Mouse (Mus musculus) C2C12 (cell line): Measurements from ENCODE around the gene Slc25a53. TPM values are rescaled to one million over a fixed set of nuclear protein-coding genes. Genes with fewer than 3 reads are reported as not detected.

Source experiments
- H3K27me3 ChIP-seq: one replicate; pipeline ENCODE4 v1.6.1; 2011; ENCODE audit not compliant: control insufficient read depth, insufficient read depth, insufficient read length
- H3K36me3 ChIP-seq: one replicate; pipeline ENCODE4 v1.6.1; 2011; ENCODE audit not compliant: control insufficient read depth, insufficient read depth
- H3K4me3 ChIP-seq: one replicate; pipeline ENCODE4 v1.5.1; 2011; ENCODE audit warnings: mild to moderate bottlenecking, control low read depth; ENCODE audit not compliant: poor library complexity, insufficient read depth, severe bottlenecking
- H3K79me2 ChIP-seq: one replicate; pipeline ENCODE4 v1.6.1; 2011; ENCODE audit not compliant: control insufficient read depth, insufficient read depth
- H3K79me3 ChIP-seq: one replicate; pipeline ENCODE4 v1.6.1; 2011; ENCODE audit warnings: low read depth, control low read depth
- H3ac ChIP-seq: one replicate; pipeline ENCODE3; 2011; ENCODE audit warnings: low read depth; ENCODE audit not compliant: control insufficient read depth, insufficient read length
- CEBPB ChIP-seq: IDR thresholded peaks from one replicate; pipeline ENCODE4 v1.6.1; 2011; ENCODE audit warnings: low read depth, mild to moderate bottlenecking, control low read depth, moderate library complexity
- CTCF ChIP-seq: IDR thresholded peaks from one replicate; pipeline ENCODE4 v1.5.1; 2011; ENCODE audit not compliant: control insufficient read depth, insufficient read depth, insufficient read length
- FOSL1 ChIP-seq: IDR thresholded peaks from one replicate; pipeline ENCODE4 v1.8.0; 2011; ENCODE audit warnings: mild to moderate bottlenecking, low read length; ENCODE audit not compliant: poor library complexity, insufficient read depth, severe bottlenecking
- MAX ChIP-seq: IDR thresholded peaks from one replicate; pipeline ENCODE4 v1.6.1; 2011; ENCODE audit warnings: mild to moderate bottlenecking, control low read depth
- MYOD1 ChIP-seq: IDR thresholded peaks from one replicate; pipeline ENCODE4 v1.6.1; 2011; ENCODE audit warnings: low read depth; ENCODE audit not compliant: control insufficient read depth, insufficient read length
- MYOG ChIP-seq: IDR thresholded peaks from one replicate; pipeline ENCODE4 v1.6.1; 2011; ENCODE audit not compliant: control insufficient read depth, insufficient read length; ENCODE audit errors: extremely low read depth
- USF1 ChIP-seq: IDR thresholded peaks from one replicate; pipeline ENCODE4 v1.6.1; 2011; ENCODE audit warnings: low read depth, mild to moderate bottlenecking, control low read depth, moderate library complexity
- polyA plus RNA-seq: library from polyadenylated mRNA; unstranded; fragments of >200 nt; fragmentation: generic; extraction: Trizol; gene quantifications from one replicate; pipeline ENCODE4 v1.2.1, GENCODE M21; 2012; ENCODE audit warnings: missing spikeins

Slc25a53 gene
- polyA plus RNA-seq, 1 experiment = 1.6 TPM

DNA sequence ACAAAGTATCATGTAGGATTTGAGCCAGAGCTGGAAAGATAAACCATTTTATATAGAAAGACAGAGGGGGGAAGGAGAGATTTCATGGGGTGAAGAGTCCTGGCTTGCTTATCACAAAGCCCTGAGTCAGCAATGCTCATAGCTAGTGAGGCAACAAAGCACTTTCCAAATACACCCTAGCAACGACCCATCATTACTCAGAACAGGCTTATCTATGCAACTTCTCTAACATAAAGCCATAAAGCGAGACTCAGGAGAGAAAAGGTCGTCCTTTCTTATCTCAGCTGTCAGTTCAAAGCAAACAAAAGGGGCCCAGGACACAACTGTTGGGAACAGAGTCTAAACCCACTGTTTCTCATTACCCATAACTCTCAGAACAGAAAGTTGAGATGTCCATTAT lies 100.1 kb downstream of the Slc25a53 start:
- Histone ChIP-seq H3K4me3 (no peak overlapping the region), H3K79me2 (no peaks in the 10 kb centered on the region), H3K27me3 (no peaks in the 10 kb centered on the region), H3K79me3 (no peaks in the 10 kb centered on the region), H3ac (no peak overlapping the region), H3K36me3 (no peaks in the 10 kb centered on the region)
- no peak for TF ChIP-seq USF1
- TF ChIP-seq CTCF = no peak
- TF ChIP-seq CEBPB = no peak
- no peak for TF ChIP-seq FOSL1
- no peak for TF ChIP-seq MYOD1
- TF ChIP-seq MYOG = no peak
- TF ChIP-seq MAX = no peak

Other genes with a start within 250 kb of the Slc25a53 start
- 0.04 TPM for gene Plp1, start 215.6 kb downstream of the Slc25a53 start, polyA plus RNA-seq
- gene Rab9b, start 169.5 kb downstream of the Slc25a53 start, polyA plus RNA-seq = not detected
- not detected for gene H2bfm, start 111.0 kb downstream of the Slc25a53 start, polyA plus RNA-seq
- not detected for gene Tmsb15b2, start 62.8 kb downstream of the Slc25a53 start, polyA plus RNA-seq
- 0.07 TPM for gene Tmsb15l, start 61.4 kb downstream of the Slc25a53 start, polyA plus RNA-seq
- not detected for gene Tmsb15b1, start 61.4 kb downstream of the Slc25a53 start, polyA plus RNA-seq
- 0.04 TPM for gene Zcchc18, start 45.1 kb downstream of the Slc25a53 start, polyA plus RNA-seq
- gene Fam199x, start 11.3 kb upstream of the Slc25a53 start, polyA plus RNA-seq = 0.97 TPM
- gene Esx1, start 83.8 kb upstream of the Slc25a53 start, polyA plus RNA-seq = 0.15 TPM